Mouse (Mus musculus): ENCODE measurements around the gene Fam32a. TPM values are rescaled to one million over a fixed set of nuclear protein-coding genes. Genes with fewer than 3 reads are reported as not detected.

Fam32a gene
- polyA plus RNA-seq, 1 experiment from 2014 or later = 62.7 TPM

- ATAC-seq (ENCODE audit: low FRiP score) = no peak
- H3K27ac ChIP-seq = no peak overlapping the region
- H3K9ac ChIP-seq = no peak overlapping the region
- no peak overlapping the region for H3K4me3 ChIP-seq (replicated peaks; ENCODE audit: low read length)
- H3K4me2 ChIP-seq (replicated peaks) = no peak overlapping the region
- H3K27me3 ChIP-seq (ENCODE audit: control insufficient read depth, insufficient read depth, low read length) = no peaks in the 10 kb centered on the region
- DNase-seq (ENCODE audit: low spot score) = no peak
- WGBS = 75% methylated on average over 2 of the region's 2 CpGs
- no peaks in the 10 kb centered on the region for H3K9me3 ChIP-seq (ENCODE audit: control insufficient read depth, low read length)
- peaks cover 14% of the 10 kb centered on the region for H3K36me3 ChIP-seq (replicated peaks; ENCODE audit: control insufficient read depth, insufficient read depth)
- H3K4me1 ChIP-seq (replicated peaks; ENCODE audit: control insufficient read depth, insufficient read depth, low read length) = no peaks in the 10 kb centered on the region
These were observed 40.3 kb downstream of the Fam32a start for GRCm38 (mm10) chr8:72259862-72260261.

- no peak for ATAC-seq (ENCODE audit: low FRiP score)
- Histone ChIP-seq H3K27ac (no peak overlapping the region), H3K36me3 (replicated peaks; ENCODE audit: control insufficient read depth, insufficient read depth) (peaks cover 7% of the 10 kb centered on the region), H3K9me3 (ENCODE audit: control insufficient read depth, low read length) (no peaks in the 10 kb centered on the region), H3K9ac (no peak overlapping the region), H3K4me1 (replicated peaks; ENCODE audit: control insufficient read depth, insufficient read depth, low read length) (no peaks in the 10 kb centered on the region), H3K4me3 (replicated peaks; ENCODE audit: low read length) (no peak overlapping the region), H3K4me2 (replicated peaks) (no peak overlapping the region), H3K27me3 (ENCODE audit: control insufficient read depth, insufficient read depth, low read length) (no peaks in the 10 kb centered on the region)
- DNase-seq (ENCODE audit: low spot score) = no peak
- WGBS = 60% methylated on average over 4 of the region's 4 CpGs
These were observed 41.1 kb downstream of the Fam32a start for GRCm38 (mm10) chr8:72260585-72260984.

- no peaks in the 10 kb centered on the region for H3K9me3 ChIP-seq (ENCODE audit: control insufficient read depth, low read length)
- 37% methylated on average over 2 of the region's 2 CpGs for WGBS
- H3K36me3 ChIP-seq (replicated peaks; ENCODE audit: control insufficient read depth, insufficient read depth) = peaks cover 6% of the 10 kb centered on the region
- no peak overlapping the region for H3K4me3 ChIP-seq (replicated peaks; ENCODE audit: low read length)
- H3K27ac ChIP-seq = no peak overlapping the region
- no peaks in the 10 kb centered on the region for H3K27me3 ChIP-seq (ENCODE audit: control insufficient read depth, insufficient read depth, low read length)
- no peak overlapping the region for H3K9ac ChIP-seq
- no peak overlapping the region for H3K4me2 ChIP-seq (replicated peaks)
- peak; percentile 79 for DNase-seq (ENCODE audit: low spot score)
- ATAC-seq (ENCODE audit: low FRiP score) = peak; percentile 75
- no peaks in the 10 kb centered on the region for H3K4me1 ChIP-seq (replicated peaks; ENCODE audit: control insufficient read depth, insufficient read depth, low read length)
These were observed 41.5 kb downstream of the Fam32a start for GRCm38 (mm10) chr8:72261019-72261418.

GRCm38 (mm10) chr8:72261431-72261830, 41.9 kb downstream of the Fam32a start:
- DNase-seq (ENCODE audit: low spot score) (no peak), ATAC-seq (ENCODE audit: low FRiP score) (no peak)
- no peak overlapping the region for H3K4me3 ChIP-seq (replicated peaks; ENCODE audit: low read length)
- H3K9ac ChIP-seq = no peak overlapping the region
- H3K9me3 ChIP-seq (ENCODE audit: control insufficient read depth, low read length) = no peaks in the 10 kb centered on the region
- no peaks in the 10 kb centered on the region for H3K4me1 ChIP-seq (replicated peaks; ENCODE audit: control insufficient read depth, insufficient read depth, low read length)
- no peak overlapping the region for H3K4me2 ChIP-seq (replicated peaks)
- peaks cover 6% of the 10 kb centered on the region for H3K36me3 ChIP-seq (replicated peaks; ENCODE audit: control insufficient read depth, insufficient read depth)
- H3K27ac ChIP-seq = no peak overlapping the region
- no peaks in the 10 kb centered on the region for H3K27me3 ChIP-seq (ENCODE audit: control insufficient read depth, insufficient read depth, low read length)

GRCm38 (mm10) chr8:72261872-72262271, 42.3 kb downstream of the Fam32a start:
- WGBS = 55% methylated on average over 5 of the region's 5 CpGs
- H3K9ac ChIP-seq = no peak overlapping the region
- H3K27ac ChIP-seq = no peak overlapping the region
- no peaks in the 10 kb centered on the region for H3K27me3 ChIP-seq (ENCODE audit: control insufficient read depth, insufficient read depth, low read length)
- peaks cover 3% of the 10 kb centered on the region for H3K36me3 ChIP-seq (replicated peaks; ENCODE audit: control insufficient read depth, insufficient read depth)
- ATAC-seq (ENCODE audit: low FRiP score) = no peak
- H3K4me2 ChIP-seq (replicated peaks) = no peak overlapping the region
- no peaks in the 10 kb centered on the region for H3K4me1 ChIP-seq (replicated peaks; ENCODE audit: control insufficient read depth, insufficient read depth, low read length)
- no peak overlapping the region for H3K4me3 ChIP-seq (replicated peaks; ENCODE audit: low read length)
- no peak for DNase-seq (ENCODE audit: low spot score)
- no peaks in the 10 kb centered on the region for H3K9me3 ChIP-seq (ENCODE audit: control insufficient read depth, low read length)

GRCm38 (mm10) chr8:72262756-72263155, 43.2 kb downstream of the Fam32a start:
- 90% methylated on average over 2 of the region's 2 CpGs for WGBS
- ATAC-seq (ENCODE audit: low FRiP score) (no peak), DNase-seq (ENCODE audit: low spot score) (no peak)
- no peaks in the 10 kb centered on the region for H3K9me3 ChIP-seq (ENCODE audit: control insufficient read depth, low read length)
- H3K4me2 ChIP-seq (replicated peaks) = no peak overlapping the region
- H3K4me3 ChIP-seq (replicated peaks; ENCODE audit: low read length) = no peak overlapping the region
- no peaks in the 10 kb centered on the region for H3K36me3 ChIP-seq (replicated peaks; ENCODE audit: control insufficient read depth, insufficient read depth)
- H3K9ac ChIP-seq = no peak overlapping the region
- H3K4me1 ChIP-seq (replicated peaks; ENCODE audit: control insufficient read depth, insufficient read depth, low read length) = no peaks in the 10 kb centered on the region
- no peaks in the 10 kb centered on the region for H3K27me3 ChIP-seq (ENCODE audit: control insufficient read depth, insufficient read depth, low read length)
- no peak overlapping the region for H3K27ac ChIP-seq

GRCm38 (mm10) chr8:72263451-72263850, 43.9 kb downstream of the Fam32a start:
- ATAC-seq (ENCODE audit: low FRiP score) (no peak), DNase-seq (ENCODE audit: low spot score) (no peak)
- Histone ChIP-seq H3K36me3 (replicated peaks; ENCODE audit: control insufficient read depth, insufficient read depth) (no peaks in the 10 kb centered on the region), H3K9ac (no peak overlapping the region), H3K4me1 (replicated peaks; ENCODE audit: control insufficient read depth, insufficient read depth, low read length) (no peaks in the 10 kb centered on the region), H3K4me2 (replicated peaks) (no peak overlapping the region), H3K9me3 (ENCODE audit: control insufficient read depth, low read length) (no peaks in the 10 kb centered on the region), H3K27ac (no peak overlapping the region), H3K4me3 (replicated peaks; ENCODE audit: low read length) (no peak overlapping the region), H3K27me3 (ENCODE audit: control insufficient read depth, insufficient read depth, low read length) (no peaks in the 10 kb centered on the region)
- WGBS = 69% methylated on average over 7 of the region's 7 CpGs

GRCm38 (mm10) chr8:72265342-72265741, 45.8 kb downstream of the Fam32a start:
- Histone ChIP-seq H3K4me2 (replicated peaks) (no peak overlapping the region), H3K27ac (no peak overlapping the region), H3K36me3 (replicated peaks; ENCODE audit: control insufficient read depth, insufficient read depth) (no peaks in the 10 kb centered on the region), H3K4me3 (replicated peaks; ENCODE audit: low read length) (no peak overlapping the region), H3K9me3 (ENCODE audit: control insufficient read depth, low read length) (no peaks in the 10 kb centered on the region), H3K9ac (no peak overlapping the region), H3K4me1 (replicated peaks; ENCODE audit: control insufficient read depth, insufficient read depth, low read length) (no peaks in the 10 kb centered on the region), H3K27me3 (ENCODE audit: control insufficient read depth, insufficient read depth, low read length) (no peaks in the 10 kb centered on the region)
- WGBS = 56% methylated on average over 6 of the region's 7 CpGs
- ATAC-seq (ENCODE audit: low FRiP score) (no peak), DNase-seq (ENCODE audit: low spot score) (no peak)

GRCm38 (mm10) chr8:72266671-72267070, 47.1 kb downstream of the Fam32a start:
- no peaks in the 10 kb centered on the region for H3K4me1 ChIP-seq (replicated peaks; ENCODE audit: control insufficient read depth, insufficient read depth, low read length)
- H3K27ac ChIP-seq = no peak overlapping the region
- no peaks in the 10 kb centered on the region for H3K9me3 ChIP-seq (ENCODE audit: control insufficient read depth, low read length)
- no peak overlapping the region for H3K9ac ChIP-seq
- ATAC-seq (ENCODE audit: low FRiP score) = no peak
- H3K36me3 ChIP-seq (replicated peaks; ENCODE audit: control insufficient read depth, insufficient read depth) = no peaks in the 10 kb centered on the region
- no peak overlapping the region for H3K4me3 ChIP-seq (replicated peaks; ENCODE audit: low read length)
- no peaks in the 10 kb centered on the region for H3K27me3 ChIP-seq (ENCODE audit: control insufficient read depth, insufficient read depth, low read length)
- no peak overlapping the region for H3K4me2 ChIP-seq (replicated peaks)
- DNase-seq (ENCODE audit: low spot score) = no peak

- Histone ChIP-seq H3K4me3 (replicated peaks; ENCODE audit: low read length) (no peak overlapping the region), H3K27ac (no peak overlapping the region), H3K4me1 (replicated peaks; ENCODE audit: control insufficient read depth, insufficient read depth, low read length) (no peaks in the 10 kb centered on the region), H3K9ac (no peak overlapping the region), H3K27me3 (ENCODE audit: control insufficient read depth, insufficient read depth, low read length) (no peaks in the 10 kb centered on the region), H3K36me3 (replicated peaks; ENCODE audit: control insufficient read depth, insufficient read depth) (no peaks in the 10 kb centered on the region), H3K4me2 (replicated peaks) (no peak overlapping the region), H3K9me3 (ENCODE audit: control insufficient read depth, low read length) (no peaks in the 10 kb centered on the region)
- DNase-seq (ENCODE audit: low spot score) = no peak
- 96% methylated on average over 8 of the region's 8 CpGs for WGBS
- no peak for ATAC-seq (ENCODE audit: low FRiP score)
These were observed 47.6 kb downstream of the Fam32a start for GRCm38 (mm10) chr8:72267106-72267505.
